Mouse (Mus musculus) T-cell, adult 2 months (primary cell): ENCODE results near the gene 4931406P16Rik.

ENCODE experiments used
- DNase-seq: peaks from one replicate; pipeline ENCODE4 v3.0.0; 2022; ENCODE audit warnings: low spot score

The 4931406P16Rik gene

GRCm38 (mm10) chr7:34309186-34309764, 4.1 kb downstream of the 4931406P16Rik start:
- DNase-seq, result no peak

GRCm38 (mm10) chr7:34308586-34308985, 4.8 kb downstream of the 4931406P16Rik start:
- no peak for DNase-seq

- no peak for DNase-seq
Measured at GRCm38 (mm10) chr7:34305454-34305853, 7.9 kb downstream of the 4931406P16Rik start.

GRCm38 (mm10) chr7:34302651-34303050, 10.7 kb downstream of the 4931406P16Rik start:
- DNase-seq, result no peak

GRCm38 (mm10) chr7:34301952-34302351, 11.4 kb downstream of the 4931406P16Rik start:
- no peak for DNase-seq

DNA sequence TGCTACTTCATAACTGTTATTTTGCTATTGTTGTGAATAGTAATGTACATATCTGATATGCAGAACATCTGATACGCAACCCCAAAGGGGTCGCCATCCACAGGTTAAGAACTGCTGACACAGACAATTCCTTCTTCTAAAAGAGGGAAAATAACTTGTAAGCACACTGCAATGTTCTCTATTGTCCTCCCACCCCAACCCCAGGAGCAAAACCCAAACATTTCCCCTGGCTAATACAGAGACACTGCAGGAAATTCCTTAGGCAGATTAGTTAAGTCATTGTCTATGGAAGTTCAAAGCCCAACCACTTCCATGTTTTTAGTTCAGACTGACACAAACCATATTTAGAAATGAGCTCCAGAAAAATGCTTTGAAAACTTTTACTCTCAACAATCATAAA, 14.5 kb downstream of the 4931406P16Rik start:
- no peak for DNase-seq

GRCm38 (mm10) chr7:34296124-34296523, 17.2 kb downstream of the 4931406P16Rik start:
- DNase-seq, result no peak

GRCm38 (mm10) chr7:34292633-34293032, 20.7 kb downstream of the 4931406P16Rik start:
- DNase-seq, result no peak

GRCm38 (mm10) chr7:34291265-34291664, 22.1 kb downstream of the 4931406P16Rik start:
- DNase-seq, result no peak

DNA sequence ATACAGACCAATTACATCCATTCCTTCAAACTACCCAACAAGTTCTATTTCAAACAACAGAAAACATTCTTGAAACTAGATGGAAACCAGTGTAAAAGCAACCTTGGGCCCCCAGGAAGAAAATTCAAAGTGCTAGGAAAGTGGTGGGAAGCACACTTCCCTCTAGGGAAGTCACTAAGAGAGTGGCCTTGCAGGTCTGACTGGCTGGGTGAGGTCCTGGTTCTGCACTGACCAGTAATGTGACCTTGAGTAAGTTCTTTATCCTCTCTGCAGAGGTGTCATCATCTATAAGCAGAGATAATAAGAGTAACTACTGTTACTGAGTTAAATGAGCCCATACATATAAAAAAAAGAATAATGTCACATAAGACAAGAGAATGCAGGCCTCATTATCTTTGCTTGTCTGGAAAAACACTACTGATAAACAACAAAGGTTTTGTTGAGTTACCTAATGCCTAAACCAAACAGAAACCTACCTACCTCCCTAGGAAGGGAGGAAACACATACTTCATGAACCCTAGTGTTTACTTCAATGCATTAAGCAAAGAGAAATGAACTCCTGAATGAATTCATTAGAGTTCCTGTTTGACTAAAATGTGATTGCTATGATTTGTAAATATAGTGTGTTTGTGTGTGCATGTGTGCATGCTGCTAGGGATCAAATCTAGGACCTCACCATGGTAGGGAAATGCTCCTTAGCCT, 22.8 kb downstream of the 4931406P16Rik start:
- no peak for DNase-seq

DNA sequence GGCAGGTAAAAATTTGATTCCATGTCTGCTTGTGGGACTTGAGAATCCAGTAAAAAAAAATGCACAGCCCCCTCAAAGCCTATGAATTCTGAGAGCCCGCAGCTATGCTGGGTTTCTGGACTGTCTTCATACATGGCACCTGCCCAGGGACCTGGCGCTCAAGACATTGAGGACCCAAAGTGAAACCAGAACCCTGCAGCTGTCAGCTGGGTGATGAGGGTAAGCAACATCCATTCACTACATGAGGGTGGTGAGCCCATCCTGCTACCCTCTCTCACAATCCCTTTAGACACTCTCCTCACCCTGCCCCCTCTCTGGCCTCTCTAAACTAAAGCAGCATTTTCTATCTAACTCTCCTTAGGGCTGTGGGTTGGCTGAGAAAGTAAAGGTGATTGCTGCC, 35.7 kb downstream of the 4931406P16Rik start:
- DNase-seq, result no peak

DNA sequence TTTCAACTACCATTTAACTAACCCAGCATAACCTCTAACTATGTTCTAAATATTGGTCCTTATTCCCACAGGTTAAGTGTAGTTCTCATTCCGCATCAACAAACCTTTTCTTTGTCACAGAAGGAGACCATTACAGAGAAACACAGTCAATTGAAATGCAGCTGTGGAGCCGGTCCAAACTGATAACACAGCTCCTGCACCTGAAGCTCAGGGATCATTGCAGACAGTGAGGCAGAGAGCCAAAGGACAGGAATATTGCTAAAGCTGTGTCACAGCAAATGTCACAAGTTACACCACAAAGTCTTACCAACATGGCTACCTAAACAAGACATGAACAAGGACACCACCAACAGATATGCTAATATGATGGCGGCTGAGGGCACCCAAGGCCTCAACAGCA, 37.3 kb downstream of the 4931406P16Rik start:
- no peak for DNase-seq

DNA sequence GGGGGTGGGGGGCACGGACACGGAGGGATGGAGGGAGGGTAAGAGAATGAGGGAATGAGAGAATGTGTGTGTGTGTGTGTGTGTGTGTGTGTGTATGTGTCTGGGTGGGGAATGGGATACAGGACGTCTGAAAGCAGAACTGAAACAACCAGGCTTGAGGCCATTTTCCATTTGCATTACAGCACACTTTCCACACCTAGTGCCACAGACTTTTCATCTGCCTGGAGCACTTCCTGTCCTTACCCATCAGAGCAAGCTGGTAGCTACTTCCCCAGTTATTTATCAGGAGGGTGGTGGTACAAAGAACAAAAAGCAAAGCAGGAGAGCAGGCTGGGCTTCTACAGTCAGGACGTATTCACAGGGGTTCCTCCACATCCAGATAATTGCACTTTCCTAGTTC, 40.9 kb downstream of the 4931406P16Rik start:
- DNase-seq, result no peak

- no peak for DNase-seq
Measured at GRCm38 (mm10) chr7:34268463-34268862, 44.9 kb downstream of the 4931406P16Rik start.

GRCm38 (mm10) chr7:34266421-34266820, 46.9 kb downstream of the 4931406P16Rik start:
- no peak for DNase-seq

- peak; percentile 44 for DNase-seq
Measured at GRCm38 (mm10) chr7:34265876-34266346, 47.4 kb downstream of the 4931406P16Rik start.

- no peak for DNase-seq
Measured at GRCm38 (mm10) chr7:34263437-34263836, 49.9 kb downstream of the 4931406P16Rik start.

DNA sequence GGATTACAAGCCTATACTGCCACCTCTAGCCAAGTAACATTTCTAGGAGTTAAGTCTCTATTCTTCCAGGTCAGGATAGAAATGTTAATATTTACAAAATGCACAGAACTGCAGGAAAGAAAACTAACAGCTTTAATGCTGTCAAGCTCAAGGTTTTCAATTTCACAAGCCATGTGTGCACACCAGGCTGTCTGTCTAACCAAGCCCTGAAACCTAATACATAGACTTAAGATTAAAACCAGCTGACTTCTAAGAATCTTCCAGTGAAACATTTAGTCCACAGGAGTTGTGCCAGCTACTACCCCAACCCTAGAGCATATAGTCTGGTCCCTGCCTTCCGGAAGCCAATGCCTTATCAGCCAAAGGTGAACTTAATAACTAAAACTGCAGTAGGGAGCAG, 54.9 kb downstream of the 4931406P16Rik start:
- no peak for DNase-seq

DNA sequence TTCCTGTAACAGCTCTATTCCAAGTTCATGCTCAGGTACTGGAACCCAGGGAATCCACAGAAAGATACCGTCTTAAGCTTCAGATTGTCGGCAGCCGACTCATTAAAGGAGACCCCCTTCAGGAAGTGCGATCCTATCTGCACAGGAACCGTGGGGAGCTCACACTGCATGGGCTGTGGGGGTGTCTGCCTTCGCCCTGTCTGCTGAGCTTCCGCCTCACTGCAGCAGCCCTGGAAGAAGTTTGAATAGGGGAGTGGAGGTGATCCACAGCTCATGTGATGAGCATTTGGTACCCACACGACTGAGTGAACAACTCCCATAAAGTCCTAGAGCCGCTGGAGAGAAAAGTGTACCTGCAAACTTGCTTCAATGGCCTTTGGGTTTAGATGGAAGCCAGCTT, 56.1 kb downstream of the 4931406P16Rik start:
- DNase-seq, result no peak

- DNase-seq, result no peak
Measured at GRCm38 (mm10) chr7:34255916-34256315, 57.4 kb downstream of the 4931406P16Rik start.

- DNase-seq, result no peak
Measured at GRCm38 (mm10) chr7:34255137-34255536, 58.2 kb downstream of the 4931406P16Rik start.

DNA sequence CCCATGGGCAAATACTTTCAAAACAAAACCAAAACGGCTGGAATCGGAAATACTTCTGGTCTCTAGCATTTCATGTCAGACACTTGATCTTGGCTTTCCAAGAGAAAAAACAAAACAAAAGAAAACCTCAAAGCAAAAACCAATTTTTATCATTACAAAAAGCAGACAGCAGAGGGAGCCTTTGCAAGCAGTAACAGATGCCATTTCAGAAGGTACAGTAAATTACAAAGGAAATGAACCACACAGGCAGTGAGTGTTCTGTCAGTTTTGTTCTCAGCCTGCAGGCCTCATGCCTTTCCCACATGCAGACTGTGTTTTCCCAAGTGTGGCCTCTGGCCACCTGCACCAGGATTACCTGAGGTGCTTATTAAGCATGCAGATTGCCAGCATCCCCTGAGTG, 61.3 kb downstream of the 4931406P16Rik start:
- peak; percentile 24 for DNase-seq

- DNase-seq, result no peak
Measured at GRCm38 (mm10) chr7:34250738-34251137, 62.6 kb downstream of the 4931406P16Rik start, which contains the start of gene Gm6096. Gene Gm6096 (plus strand): TSS chr7:34251038.
